Mouse (Mus musculus): ENCODE measurements around the gene Shq1.

DNA sequence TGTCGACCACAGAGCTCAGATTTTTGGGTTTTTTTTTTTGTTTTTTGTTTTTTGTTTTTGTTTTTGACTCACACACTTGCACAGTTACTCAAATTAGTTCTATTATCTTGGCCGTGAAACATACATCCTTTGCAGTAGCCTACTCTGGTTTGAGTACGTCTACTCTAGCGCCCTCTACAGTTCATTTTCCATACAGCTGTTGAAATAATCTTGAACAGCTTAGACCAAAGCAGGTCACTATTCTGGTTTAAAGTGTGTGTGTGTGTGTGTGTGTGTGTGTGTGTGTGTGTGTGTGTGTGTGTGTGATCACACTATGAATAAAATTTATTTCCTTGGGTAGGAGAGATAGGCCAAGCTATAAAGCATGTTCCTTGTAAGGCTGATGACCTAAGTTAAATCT is 39.2 kb upstream of the Shq1 start:
- TF ChIP-seq CTCF (IDR thresholded peaks at IDR 0.05; ENCODE audit: extremely low read depth, insufficient read depth, insufficient read length, insufficient replicate concordance) (no peak), POLR2A (IDR thresholded peaks at IDR 0.05; ENCODE audit: low read depth, low read length) (no peak)

All from spleen, adult 2 months (tissue).